Mouse (Mus musculus): ENCODE results near the gene Wipf3. TPM values are rescaled to one million over a fixed set of nuclear protein-coding genes. Genes with fewer than 3 reads are reported as not detected.

Gene Wipf3
- total RNA-seq, 1 experiment = 1.4 TPM

DNA sequence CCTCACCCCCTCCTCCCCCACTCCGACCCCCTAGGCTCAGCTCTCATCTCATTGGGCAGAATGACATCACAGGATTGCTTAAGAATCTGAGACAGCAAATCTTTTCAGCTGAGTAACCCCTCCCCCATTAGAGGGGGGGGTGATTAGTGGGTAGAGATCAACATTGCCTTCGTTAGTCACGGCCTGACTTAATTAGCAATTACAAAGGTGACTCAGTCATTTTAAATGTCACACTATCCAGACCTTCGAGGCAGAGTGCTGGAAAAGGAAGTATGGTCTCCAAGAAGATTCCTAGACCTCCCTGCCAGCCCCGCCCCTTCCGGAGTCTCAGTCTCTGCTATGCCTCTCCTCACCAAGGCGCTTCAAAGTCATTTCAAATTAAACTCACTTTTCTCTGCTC is 6.3 kb downstream of the Wipf3 start:
- Histone ChIP-seq H3K36me3 (ENCODE audit: control insufficient read depth, insufficient read depth, low read length, poor library complexity, severe bottlenecking) (no peaks in the 10 kb centered on the region), H3K27ac (ENCODE audit: insufficient read depth, low read depth, low read length, poor library complexity, severe bottlenecking) (no peak overlapping the region), H3K4me3 (ENCODE audit: insufficient read depth in 1 of 2, low read depth in 1 of 2, low read length in 2 of 2, poor library complexity in 1 of 2, severe bottlenecking in 1 of 2) (no peak overlapping the region), H3K9ac (ENCODE audit: insufficient read depth, low read depth, low read length, poor library complexity, severe bottlenecking) (no peak overlapping the region), H3K4me1 (ENCODE audit: control insufficient read depth in 2 of 2, insufficient read depth in 2 of 2, low read length in 2 of 2, poor library complexity in 1 of 2) (peaks cover 0 to 3% of the 10 kb centered on the region in 2 experiments; a peak in 1 of 4 replicates), H3K9me3 (ENCODE audit: control insufficient read depth, insufficient read depth, low read depth, low read length) (no peaks in the 10 kb centered on the region)
- DNase-seq (ENCODE audit: low read depth, low spot score) = no peak
- in situ Hi-C loops (cut with MboI; ENCODE audit: low sequenced_read_pairs in 2 of 2, unreplicated experiment in 2 of 2) = no loop called here
- no peak for TF ChIP-seq ZC3H11A (IDR thresholded peaks at IDR 0.05; ENCODE audit: borderline replicate concordance, low read depth, low read length)
- TF ChIP-seq CHD2 (IDR thresholded peaks at IDR 0.05; ENCODE audit: low read depth, low read length) = no peak
- TF ChIP-seq MAFK (IDR thresholded peaks at IDR 0.05; ENCODE audit: insufficient read depth, low read depth, low read length) = peak; percentile 54
- TF ChIP-seq HCFC1 (IDR thresholded peaks at IDR 0.05; ENCODE audit: borderline replicate concordance, insufficient read depth, low read length) = no peak
- no peak for TF ChIP-seq ZNF384 (IDR thresholded peaks at IDR 0.05; ENCODE audit: low read depth, low read length)

DNA sequence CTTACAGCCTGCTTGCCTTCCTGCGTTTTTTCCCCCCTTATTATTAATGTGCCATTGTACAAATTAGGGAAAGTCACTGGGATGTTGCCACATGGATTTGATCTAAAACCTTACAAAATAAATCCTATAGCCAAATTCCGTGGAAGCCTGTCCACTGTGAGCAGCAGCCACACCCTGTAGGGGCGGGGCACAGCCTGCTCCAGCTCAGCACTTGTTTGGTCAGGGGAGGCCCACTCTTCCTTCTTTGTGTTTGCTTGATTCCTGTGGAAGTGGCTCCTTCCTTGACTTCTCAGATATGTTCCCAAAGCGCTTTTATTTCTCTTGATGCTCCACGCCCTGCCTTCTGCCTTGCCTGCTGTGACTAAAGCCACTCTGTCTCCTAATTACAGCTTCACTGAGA is 6.9 kb downstream of the Wipf3 start:
- in situ Hi-C loops (cut with MboI; ENCODE audit: low sequenced_read_pairs in 2 of 2, unreplicated experiment in 2 of 2) = no loop called here
- no peak for TF ChIP-seq ZNF384 (IDR thresholded peaks at IDR 0.05; ENCODE audit: low read depth, low read length)
- no peak for TF ChIP-seq MAFK (IDR thresholded peaks at IDR 0.05; ENCODE audit: insufficient read depth, low read depth, low read length)
- TF ChIP-seq ZC3H11A (IDR thresholded peaks at IDR 0.05; ENCODE audit: borderline replicate concordance, low read depth, low read length) = no peak
- H3K27ac ChIP-seq (ENCODE audit: insufficient read depth, low read depth, low read length, poor library complexity, severe bottlenecking) = no peak overlapping the region

DNA sequence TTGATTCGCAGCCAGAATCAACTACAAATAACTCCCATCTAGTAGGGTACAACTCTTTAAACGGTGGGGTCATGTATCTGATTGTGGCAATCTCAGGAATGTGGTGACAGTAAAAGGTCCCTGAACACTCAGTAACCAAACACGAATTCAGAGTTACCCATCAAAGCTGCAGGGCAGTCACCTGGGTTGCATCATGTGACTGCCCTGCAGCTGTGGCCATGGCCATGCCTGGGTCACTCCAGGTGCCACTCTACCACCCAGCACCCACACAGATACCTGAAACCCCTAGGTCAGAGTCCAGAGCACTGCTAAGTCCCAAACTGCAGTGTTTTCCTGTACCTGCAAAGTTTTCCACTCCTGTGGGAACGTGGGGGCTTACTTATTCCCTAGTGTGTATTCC is 9.1 kb downstream of the Wipf3 start:
- in situ Hi-C loops (cut with MboI; ENCODE audit: low sequenced_read_pairs in 2 of 2, unreplicated experiment in 2 of 2) = no loop called here
- Histone ChIP-seq H3K4me1 (ENCODE audit: control insufficient read depth in 2 of 2, insufficient read depth in 2 of 2, low read length in 2 of 2, poor library complexity in 1 of 2) (peaks cover 0 to 3% of the 10 kb centered on the region in 2 experiments; a peak in 1 of 4 replicates), H3K9ac (ENCODE audit: insufficient read depth, low read depth, low read length, poor library complexity, severe bottlenecking) (no peak overlapping the region), H3K27ac (ENCODE audit: insufficient read depth, low read depth, low read length, poor library complexity, severe bottlenecking) (no peak overlapping the region), H3K4me3 (ENCODE audit: insufficient read depth in 1 of 2, low read depth in 1 of 2, low read length in 2 of 2, poor library complexity in 1 of 2, severe bottlenecking in 1 of 2) (no peak overlapping the region), H3K9me3 (ENCODE audit: control insufficient read depth, insufficient read depth, low read depth, low read length) (no peaks in the 10 kb centered on the region), H3K36me3 (ENCODE audit: control insufficient read depth, insufficient read depth, low read length, poor library complexity, severe bottlenecking) (no peaks in the 10 kb centered on the region)
- TF ChIP-seq CHD2 (IDR thresholded peaks at IDR 0.05; ENCODE audit: low read depth, low read length) (no peak), ZNF384 (IDR thresholded peaks at IDR 0.05; ENCODE audit: low read depth, low read length) (no peak), MAFK (IDR thresholded peaks at IDR 0.05; ENCODE audit: insufficient read depth, low read depth, low read length) (no peak), HCFC1 (IDR thresholded peaks at IDR 0.05; ENCODE audit: borderline replicate concordance, insufficient read depth, low read length) (no peak), ZC3H11A (IDR thresholded peaks at IDR 0.05; ENCODE audit: borderline replicate concordance, low read depth, low read length) (no peak)
- DNase-seq (ENCODE audit: low read depth, low spot score) = no peak

More for the DNA sequence above, 6.9 kb downstream of the Wipf3 start:
- no peaks in the 10 kb centered on the region for H3K9me3 ChIP-seq (ENCODE audit: control insufficient read depth, insufficient read depth, low read depth, low read length)
- H3K36me3 ChIP-seq (ENCODE audit: control insufficient read depth, insufficient read depth, low read length, poor library complexity, severe bottlenecking) = no peaks in the 10 kb centered on the region
- H3K9ac ChIP-seq (ENCODE audit: insufficient read depth, low read depth, low read length, poor library complexity, severe bottlenecking) = no peak overlapping the region
- no peak for DNase-seq (ENCODE audit: low read depth, low spot score)
- no peak overlapping the region for H3K4me3 ChIP-seq (ENCODE audit: insufficient read depth in 1 of 2, low read depth in 1 of 2, low read length in 2 of 2, poor library complexity in 1 of 2, severe bottlenecking in 1 of 2)
- H3K4me1 ChIP-seq (ENCODE audit: control insufficient read depth in 2 of 2, insufficient read depth in 2 of 2, low read length in 2 of 2, poor library complexity in 1 of 2) = peaks cover 0 to 3% of the 10 kb centered on the region in 2 experiments; a peak in 1 of 4 replicates

DNA sequence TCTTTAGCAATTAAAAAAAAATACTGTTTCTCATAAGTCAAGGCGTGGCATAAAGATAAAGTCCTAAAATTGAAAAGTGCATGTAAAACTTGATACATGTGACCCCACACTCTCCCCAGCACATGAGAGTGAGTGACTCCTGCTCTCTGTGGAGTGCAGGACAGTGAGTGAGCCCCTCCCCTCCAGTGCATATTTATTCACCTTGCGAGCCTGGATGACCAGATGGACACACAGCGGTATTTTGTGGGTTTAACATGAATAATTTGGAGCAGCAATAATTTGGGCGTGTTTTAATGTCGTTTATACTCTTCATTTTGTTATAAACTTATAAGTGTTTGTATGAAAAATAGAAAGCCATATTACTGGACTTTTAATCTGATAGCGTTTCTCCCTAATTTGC is 11.3 kb downstream of the Wipf3 start:
- no peak for DNase-seq (ENCODE audit: low read depth, low spot score)
- H3K9me3 ChIP-seq (ENCODE audit: control insufficient read depth, insufficient read depth, low read depth, low read length) = no peaks in the 10 kb centered on the region
- TF ChIP-seq MAFK (IDR thresholded peaks at IDR 0.05; ENCODE audit: insufficient read depth, low read depth, low read length) = no peak
- no peak for TF ChIP-seq CHD2 (IDR thresholded peaks at IDR 0.05; ENCODE audit: low read depth, low read length)
- TF ChIP-seq ZNF384 (IDR thresholded peaks at IDR 0.05; ENCODE audit: low read depth, low read length) = no peak
- no peak for TF ChIP-seq ZC3H11A (IDR thresholded peaks at IDR 0.05; ENCODE audit: borderline replicate concordance, low read depth, low read length)
- no peak for TF ChIP-seq HCFC1 (IDR thresholded peaks at IDR 0.05; ENCODE audit: borderline replicate concordance, insufficient read depth, low read length)
- H3K4me3 ChIP-seq (ENCODE audit: insufficient read depth in 1 of 2, low read depth in 1 of 2, low read length in 2 of 2, poor library complexity in 1 of 2, severe bottlenecking in 1 of 2) = no peak overlapping the region
- H3K9ac ChIP-seq (ENCODE audit: insufficient read depth, low read depth, low read length, poor library complexity, severe bottlenecking) = no peak overlapping the region
- in situ Hi-C loops (cut with MboI; ENCODE audit: low sequenced_read_pairs in 2 of 2, unreplicated experiment in 2 of 2) = no loop called here
- no peak overlapping the region for H3K27ac ChIP-seq (ENCODE audit: insufficient read depth, low read depth, low read length, poor library complexity, severe bottlenecking)
- H3K4me1 ChIP-seq (ENCODE audit: control insufficient read depth in 2 of 2, insufficient read depth in 2 of 2, low read length in 2 of 2, poor library complexity in 1 of 2) = peaks cover 0 to 3% of the 10 kb centered on the region in 2 experiments; a peak in 1 of 4 replicates
- H3K36me3 ChIP-seq (ENCODE audit: control insufficient read depth, insufficient read depth, low read length, poor library complexity, severe bottlenecking) = no peaks in the 10 kb centered on the region

DNA sequence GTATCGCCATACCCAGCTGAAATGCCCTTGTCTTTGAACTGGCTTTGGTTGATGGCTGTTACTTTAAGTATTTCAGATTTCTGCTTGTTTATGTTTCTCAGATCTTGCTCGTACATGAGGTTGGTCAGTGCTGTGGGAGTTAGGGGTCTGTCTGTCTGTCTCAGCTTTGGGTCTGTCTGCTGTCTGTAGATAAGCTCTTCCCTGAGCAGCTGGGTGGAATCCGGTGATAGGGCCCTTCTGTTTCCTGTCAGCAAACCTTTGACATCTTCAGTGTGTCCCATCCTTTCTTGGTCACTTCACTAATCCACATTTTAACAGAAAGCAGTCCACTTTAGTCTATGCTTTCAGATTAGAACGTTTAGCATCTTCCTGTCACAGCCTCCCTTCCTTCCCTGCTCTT is 14.3 kb downstream of the Wipf3 start:
- in situ Hi-C loops (cut with MboI; ENCODE audit: low sequenced_read_pairs in 2 of 2, unreplicated experiment in 2 of 2) = no loop called here
- H3K9me3 ChIP-seq (ENCODE audit: control insufficient read depth, insufficient read depth, low read depth, low read length) = no peaks in the 10 kb centered on the region
- no peaks in the 10 kb centered on the region for H3K36me3 ChIP-seq (ENCODE audit: control insufficient read depth, insufficient read depth, low read length, poor library complexity, severe bottlenecking)
- no peak for DNase-seq (ENCODE audit: low read depth, low spot score)
- no peak overlapping the region for H3K27ac ChIP-seq (ENCODE audit: insufficient read depth, low read depth, low read length, poor library complexity, severe bottlenecking)
- no peak overlapping the region for H3K4me3 ChIP-seq (ENCODE audit: insufficient read depth in 1 of 2, low read depth in 1 of 2, low read length in 2 of 2, poor library complexity in 1 of 2, severe bottlenecking in 1 of 2)
- TF ChIP-seq HCFC1 (IDR thresholded peaks at IDR 0.05; ENCODE audit: borderline replicate concordance, insufficient read depth, low read length) = no peak
- no peak for TF ChIP-seq ZNF384 (IDR thresholded peaks at IDR 0.05; ENCODE audit: low read depth, low read length)
- no peak for TF ChIP-seq MAFK (IDR thresholded peaks at IDR 0.05; ENCODE audit: insufficient read depth, low read depth, low read length)
- TF ChIP-seq CHD2 (IDR thresholded peaks at IDR 0.05; ENCODE audit: low read depth, low read length) = no peak
- TF ChIP-seq ZC3H11A (IDR thresholded peaks at IDR 0.05; ENCODE audit: borderline replicate concordance, low read depth, low read length) = no peak
- H3K4me1 ChIP-seq (ENCODE audit: control insufficient read depth in 2 of 2, insufficient read depth in 2 of 2, low read length in 2 of 2, poor library complexity in 1 of 2) = no peaks in the 10 kb centered on the region
- no peak overlapping the region for H3K9ac ChIP-seq (ENCODE audit: insufficient read depth, low read depth, low read length, poor library complexity, severe bottlenecking)

Data from ES-E14 (cell line).